Mouse (Mus musculus) cerebellum, adult 2 months (tissue): ENCODE measurements at regions not wholly inside any gene's neighbourhood (a gene's known extent, or its start where the extent isn't known, plus 50 kb on each side); places are given as distances from the start of the nearest gene placed in this dataset.

Source experiments
- CTCF ChIP-seq: fragments of 200-500 bp; IDR thresholded peaks from 2 replicates; pipeline ENCODE4 v1.5.1; 2011; ENCODE audit warnings: low read depth, mild to moderate bottlenecking, control low read depth, low read length, moderate library complexity, borderline replicate concordance; ENCODE audit not compliant: insufficient read depth
- POLR2A ChIP-seq: fragments of 200-500 bp; IDR thresholded peaks from 2 replicates; pipeline ENCODE4 v1.6.1; 2011; ENCODE audit warnings: low read length, control low read depth, borderline replicate concordance; ENCODE audit not compliant: insufficient read depth

DNA sequence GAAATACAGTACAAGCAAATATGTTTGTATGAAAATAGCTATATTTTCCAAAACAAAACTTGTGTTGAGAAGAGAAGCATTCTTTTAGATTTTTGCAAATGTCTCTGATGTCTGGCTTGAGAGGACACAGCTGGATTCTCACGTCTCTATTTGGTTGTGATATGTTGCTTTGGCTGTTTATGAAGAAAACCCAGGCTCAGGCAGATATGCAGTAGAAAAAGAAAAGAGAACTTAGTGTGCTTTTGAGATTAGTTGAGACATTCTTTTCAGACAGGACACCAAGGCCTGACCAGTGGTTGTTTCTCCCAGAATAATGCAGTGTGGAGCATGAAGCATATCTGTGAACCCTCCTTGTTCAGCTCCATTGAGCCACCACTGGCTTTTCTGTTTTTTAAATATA is 178.8 kb upstream of the Mamld1 start:
- TF ChIP-seq POLR2A (no peak), CTCF (no peak)
